Mouse (Mus musculus) brain, adult 2 months (tissue): ENCODE results near the gene Nadk2.

ENCODE experiments used
- DNase-seq: peaks from one replicate; pipeline ENCODE4 v3.0.0; 2011; ENCODE audit warnings: low read depth, low spot score

The Nadk2 gene

GRCm38 (mm10) chr15:9070912-9071555 lies at the start of gene Nadk2:
TSS of gene Nadk2 (plus strand) at chr15:9071260.
- DNase-seq, result peak; percentile 99

DNA sequence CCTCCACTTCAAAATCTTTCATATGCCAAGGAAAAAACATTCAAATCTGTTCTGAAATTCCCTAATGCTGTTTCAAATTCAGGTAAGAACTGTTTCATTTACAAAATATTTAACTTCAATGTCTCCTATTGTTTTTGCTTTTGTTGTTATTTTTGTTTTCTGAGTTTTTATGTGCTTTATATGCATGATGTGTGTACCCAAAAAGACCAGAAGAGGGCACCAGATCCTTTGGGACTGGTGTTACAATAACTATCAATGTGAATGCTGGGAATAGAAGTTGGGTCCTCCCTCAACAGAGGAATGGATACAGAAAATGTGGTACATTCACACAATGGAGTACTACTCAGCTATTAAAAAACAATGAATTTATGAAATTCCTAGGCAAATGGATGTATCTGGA lies 15.4 kb upstream of the Nadk2 start:
- no peak for DNase-seq

GRCm38 (mm10) chr15:9059856-9060255 lies 11.2 kb upstream of the Nadk2 start:
- DNase-seq, result no peak

DNA sequence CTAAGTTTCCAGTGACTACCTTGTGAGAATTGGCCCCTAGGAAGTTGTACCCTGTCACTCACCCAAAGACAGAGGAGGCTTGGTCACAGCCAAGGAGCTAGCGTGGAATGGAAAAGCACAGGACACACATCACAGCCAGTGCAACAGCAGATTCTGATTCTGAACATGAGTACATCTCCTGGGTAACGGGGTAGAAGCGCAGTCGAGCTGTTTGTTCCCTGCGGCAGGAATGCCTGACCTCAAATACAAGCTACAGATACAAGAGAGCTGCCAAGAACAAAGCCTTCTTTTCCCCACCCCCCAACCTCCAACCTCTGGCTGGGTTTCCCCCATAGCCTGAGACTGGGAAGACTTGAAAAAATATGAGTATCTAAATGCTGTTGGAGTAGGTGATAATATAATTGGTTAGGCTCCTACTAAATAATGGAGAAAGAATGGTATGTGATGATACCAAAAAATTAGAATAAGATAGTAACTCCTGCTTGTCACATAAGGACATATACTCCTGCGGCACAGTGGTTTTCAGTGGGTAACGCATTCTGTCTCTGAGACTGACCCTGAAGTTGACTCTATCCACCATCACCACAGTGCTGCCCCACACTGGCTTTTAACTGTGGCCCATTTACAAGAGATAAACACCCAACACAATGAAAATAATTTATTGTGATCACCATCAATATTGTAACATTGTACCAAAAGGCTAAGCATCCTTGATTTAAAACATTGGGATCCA lies 9.7 kb upstream of the Nadk2 start:
- DNase-seq, result peak; percentile 58

- no peak for DNase-seq
Observed at GRCm38 (mm10) chr15:9068881-9069280, 2.2 kb upstream of the Nadk2 start.

GRCm38 (mm10) chr15:9070353-9070752 lies 707 bp upstream of the Nadk2 start:
- no peak for DNase-seq

- DNase-seq, result peak; percentile 50
Observed at GRCm38 (mm10) chr15:9071556-9072544, 790 bp downstream of the Nadk2 start.

DNA sequence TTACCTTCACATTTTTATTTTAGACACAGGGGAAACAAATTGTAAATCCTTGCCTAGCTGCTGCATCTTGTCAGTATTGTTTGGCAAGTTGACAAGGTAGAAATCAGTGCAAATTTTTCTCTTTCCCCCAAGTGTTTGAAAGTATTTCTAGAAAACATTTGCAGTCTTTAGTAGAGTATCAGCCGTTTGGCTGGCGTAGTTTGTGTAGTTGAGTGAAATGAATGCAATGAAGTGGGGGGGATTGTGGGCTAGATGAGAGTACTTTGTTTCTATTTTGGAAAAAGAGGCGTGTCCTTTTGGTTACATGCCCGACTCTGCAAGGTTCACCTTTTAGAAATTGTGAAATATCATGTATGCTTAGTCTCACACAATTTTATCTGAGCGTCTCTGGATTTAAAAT lies 1.6 kb downstream of the Nadk2 start:
- no peak for DNase-seq

- no peak for DNase-seq
Observed at GRCm38 (mm10) chr15:9073067-9073608, 2.1 kb downstream of the Nadk2 start.

- DNase-seq, result no peak
Observed at GRCm38 (mm10) chr15:9073684-9074083, 2.6 kb downstream of the Nadk2 start.

GRCm38 (mm10) chr15:9074139-9074538 lies 3.1 kb downstream of the Nadk2 start:
- DNase-seq, result no peak

- no peak for DNase-seq
Observed at GRCm38 (mm10) chr15:9074671-9075070, 3.6 kb downstream of the Nadk2 start.

DNA sequence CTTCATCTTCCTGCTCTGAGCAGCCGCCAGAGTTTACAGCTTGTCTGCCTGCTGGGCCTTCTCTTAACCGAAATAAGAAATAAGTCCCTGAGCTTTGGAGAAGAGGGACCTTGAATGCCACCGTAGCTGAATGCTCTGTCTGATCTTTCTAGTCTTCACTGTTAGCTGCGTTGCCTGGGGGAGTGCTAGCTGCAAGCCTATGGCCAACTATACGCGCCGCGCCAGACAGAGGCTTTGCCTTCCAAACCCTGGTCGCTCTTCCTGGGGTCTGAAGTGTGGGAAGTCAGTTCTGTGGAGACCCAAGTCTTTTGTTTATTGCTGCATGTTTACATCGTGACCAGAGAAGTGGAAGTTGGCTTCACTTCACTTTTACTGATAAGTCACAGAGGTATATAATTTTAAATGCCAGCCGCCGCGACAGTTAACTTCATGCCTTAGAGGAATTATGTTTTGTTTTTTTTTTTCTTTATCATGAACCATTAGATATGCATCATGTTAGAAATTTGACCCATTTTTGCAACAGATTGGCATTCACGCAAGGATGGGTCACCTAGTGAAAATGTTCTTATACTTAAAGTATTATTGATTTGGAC lies 4.6 kb downstream of the Nadk2 start:
- DNase-seq, result no peak

DNA sequence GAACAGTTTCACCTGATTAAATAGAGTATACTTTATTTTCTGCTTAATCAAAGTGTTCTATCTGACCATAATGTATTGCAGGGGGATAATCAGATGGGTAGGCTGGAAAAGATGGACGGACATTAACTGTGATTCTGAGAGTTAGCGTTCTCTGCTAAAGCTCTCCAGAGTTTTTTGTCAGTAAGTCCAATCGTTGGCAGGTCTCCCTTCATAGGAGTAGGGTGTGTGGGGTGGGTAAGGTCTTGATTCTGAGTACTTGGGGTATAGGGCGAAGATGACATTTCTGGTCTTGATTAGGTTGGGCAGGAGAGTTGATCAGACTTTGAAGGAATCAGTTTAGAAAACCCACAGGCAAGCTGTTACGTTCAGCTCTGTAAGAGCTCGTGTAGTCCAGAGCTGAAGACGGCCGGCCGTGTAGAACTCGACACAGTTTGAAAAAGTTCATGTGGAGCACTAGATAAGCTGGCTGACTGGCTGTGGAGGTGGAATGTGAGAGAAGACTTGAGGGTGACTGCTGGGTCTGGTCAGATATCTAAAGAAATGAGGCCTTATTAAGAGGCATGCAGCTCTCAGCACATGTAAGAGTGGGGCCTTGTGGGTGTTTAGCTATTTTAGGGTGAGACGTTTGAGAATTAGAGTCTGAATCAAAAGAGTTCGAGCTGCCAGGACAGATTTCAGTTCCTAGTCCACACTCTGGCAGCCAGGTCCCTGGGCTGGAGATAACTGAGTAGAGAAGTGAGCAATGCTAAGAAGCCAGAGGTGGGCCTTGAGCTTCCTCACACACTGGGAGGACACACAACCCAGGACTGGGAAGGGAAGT lies 7.6 kb downstream of the Nadk2 start:
- no peak for DNase-seq

DNA sequence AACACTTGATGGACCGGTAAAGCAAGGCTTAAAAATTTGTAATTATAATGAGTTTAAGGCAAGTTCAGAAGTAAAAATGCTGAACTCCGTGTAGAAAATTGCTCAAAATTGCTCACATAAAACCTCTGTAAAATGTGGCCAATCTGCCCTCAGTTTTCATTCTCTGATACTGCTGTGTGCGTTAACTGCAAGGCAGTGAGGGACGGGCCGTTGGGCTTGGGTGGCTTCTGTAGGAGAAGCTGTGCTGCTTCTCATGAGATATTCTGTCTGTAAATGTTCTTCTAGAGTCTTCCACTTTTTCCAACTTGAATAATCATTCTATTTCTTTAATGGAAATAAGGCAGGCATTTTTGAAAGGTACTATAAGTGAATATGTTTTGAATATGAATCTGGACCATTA lies 8.6 kb downstream of the Nadk2 start:
- no peak for DNase-seq

DNA sequence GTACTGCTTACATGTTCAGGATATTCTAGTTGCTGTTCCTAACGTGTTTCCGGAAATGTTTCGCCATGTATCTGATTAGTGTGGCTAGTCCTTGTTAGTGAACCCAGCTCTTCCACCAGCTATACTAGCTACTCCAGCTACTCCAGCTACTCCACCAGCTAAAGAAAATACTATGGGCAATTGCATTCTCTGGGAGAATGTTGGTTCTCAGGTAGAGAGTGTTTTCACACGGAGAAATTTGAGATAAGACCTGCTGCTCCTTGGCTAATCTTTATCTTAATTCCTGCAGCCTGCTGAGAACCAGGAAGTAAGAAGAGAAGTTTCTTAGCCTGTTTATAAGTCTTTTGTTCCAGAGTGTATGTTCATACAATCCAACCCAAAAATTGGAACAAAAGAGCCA lies 9.1 kb downstream of the Nadk2 start:
- DNase-seq, result no peak

- no peak for DNase-seq
Observed at GRCm38 (mm10) chr15:9081294-9081693, 10.2 kb downstream of the Nadk2 start.

- no peak for DNase-seq
Observed at GRCm38 (mm10) chr15:9082753-9083152, 11.7 kb downstream of the Nadk2 start.

DNA sequence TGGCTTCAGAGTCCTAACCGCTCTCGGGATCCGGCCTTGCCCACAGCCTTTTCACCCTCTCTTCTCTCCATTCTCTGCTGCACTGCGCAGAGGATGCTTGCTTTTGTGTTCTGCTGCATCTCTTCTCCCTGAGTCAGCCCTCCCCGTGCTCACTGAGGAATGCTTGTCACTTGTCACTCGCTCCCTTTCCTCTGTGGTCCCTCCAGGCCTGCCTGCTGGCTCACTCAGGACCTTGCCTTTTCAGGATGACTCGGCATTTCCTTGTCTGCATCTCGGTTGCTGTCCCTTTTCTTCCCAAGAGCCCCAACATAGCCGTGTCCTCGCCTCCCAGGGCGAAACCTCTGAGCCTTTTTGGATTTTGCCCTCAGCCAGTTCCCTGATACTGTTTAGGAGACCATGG lies 15.8 kb downstream of the Nadk2 start:
- peak; percentile 37 for DNase-seq

DNA sequence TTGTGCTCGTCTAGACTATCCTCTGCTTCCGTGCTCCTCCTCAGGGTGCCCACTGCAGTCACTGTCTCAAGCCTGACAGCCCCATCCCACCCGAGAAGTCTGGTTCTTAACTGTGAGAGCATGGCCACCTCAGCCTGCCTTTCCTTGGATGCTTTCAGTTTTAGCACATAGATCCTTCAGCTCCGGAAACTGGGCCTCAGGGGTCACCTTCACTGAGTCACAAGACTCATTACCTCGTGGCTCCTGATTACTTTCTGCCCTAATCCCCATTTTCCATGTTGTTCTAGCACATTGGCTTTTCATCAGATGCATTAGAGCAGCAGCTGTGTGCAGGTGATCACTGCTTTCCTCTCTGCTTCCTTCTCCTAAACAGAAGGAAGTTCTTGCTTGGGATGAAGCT lies 16.4 kb downstream of the Nadk2 start:
- no peak for DNase-seq
